Mouse (Mus musculus): ENCODE measurements around the gene Neil3. TPM values are rescaled to one million over a fixed set of nuclear protein-coding genes. Genes with fewer than 3 reads are reported as not detected.

Gene Neil3
- total RNA-seq (2023) = under 1 TPM; 0.43 to 0.45 TPM

GRCm38 (mm10) chr8:53638495-53639171 is at the start of gene Neil3:
TSS of gene Neil3 (minus strand) at chr8:53639065.

Other genes with a start within 250 kb of the Neil3 start
- gene Aga, start 127.3 kb downstream of the Neil3 start, total RNA-seq (2023) = 10 to 100 TPM in 1 of 2 experiments, 1 to 10 TPM in 1; 8.7 to 13.0 TPM